Mouse (Mus musculus): Measurements from ENCODE around the gene Plekha6. TPM values are rescaled to one million over a fixed set of nuclear protein-coding genes. Genes with fewer than 3 reads are reported as not detected.

The Plekha6 gene
- polyA plus RNA-seq, 1 experiment from 2014 or later: 15.0 TPM

DNA sequence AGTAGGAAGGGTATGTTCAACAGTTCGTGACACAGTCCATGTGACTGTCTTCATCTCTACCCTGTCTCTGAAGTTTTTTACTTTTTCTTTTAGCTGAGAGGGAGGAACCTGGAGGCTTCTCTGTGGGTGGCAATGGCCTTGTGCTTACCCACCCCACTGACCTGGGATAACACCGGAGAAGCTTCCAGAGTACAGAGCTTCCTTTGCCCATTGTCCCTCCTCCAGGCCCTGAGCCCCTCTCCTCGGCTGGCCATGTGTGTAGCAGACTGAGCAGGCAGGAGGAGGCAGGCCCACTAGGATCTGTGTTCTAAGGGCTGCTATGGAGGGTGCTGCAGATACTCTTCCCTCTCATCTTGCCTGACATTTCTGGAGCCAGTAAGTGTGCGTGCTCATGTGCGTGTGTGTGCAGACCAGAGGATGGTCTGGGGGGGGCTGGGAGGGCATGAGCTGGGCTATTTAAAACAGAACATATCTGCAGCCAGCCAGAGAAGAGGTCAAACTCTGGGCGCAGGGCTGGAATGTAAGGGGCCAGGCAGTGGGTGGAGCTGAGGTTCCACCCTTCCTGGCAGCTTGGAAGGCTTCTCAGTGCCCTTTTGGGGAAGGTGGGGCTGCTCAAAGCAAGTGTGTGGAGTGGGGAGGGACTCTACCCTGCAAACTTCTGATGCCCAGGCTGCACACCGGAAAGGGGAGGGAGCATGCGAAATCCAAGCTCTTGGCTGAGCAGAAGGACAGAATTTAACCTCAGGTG, 72.9 kb downstream of the Plekha6 start:
- Histone ChIP-seq H3K4me2 (ENCODE audit: low read length) (no peak overlapping the region), H3K4me1 (ENCODE audit: control insufficient read depth, insufficient read depth, low read depth, low read length) (peaks cover 10% of the 10 kb centered on the region), H3K9ac (ENCODE audit: low read depth, low read length) (no peak overlapping the region), H3K27me3 (replicated peaks; ENCODE audit: control insufficient read depth, insufficient read depth, low read length) (no peaks in the 10 kb centered on the region), H3K9me3 (ENCODE audit: control insufficient read depth, low read length) (no peaks in the 10 kb centered on the region), H3K27ac (ENCODE audit: low read depth, low read length) (peak overlapping the region; percentile 29; the same call in 1 of the 2 replicates), H3K36me3 (ENCODE audit: control insufficient read depth, insufficient read depth, low read length) (no peaks in the 10 kb centered on the region), H3K4me3 (ENCODE audit: low read length) (no peak overlapping the region)
- 36% methylated on average over 8 of the region's 8 CpGs for WGBS
- ATAC-seq: no peak

DNA sequence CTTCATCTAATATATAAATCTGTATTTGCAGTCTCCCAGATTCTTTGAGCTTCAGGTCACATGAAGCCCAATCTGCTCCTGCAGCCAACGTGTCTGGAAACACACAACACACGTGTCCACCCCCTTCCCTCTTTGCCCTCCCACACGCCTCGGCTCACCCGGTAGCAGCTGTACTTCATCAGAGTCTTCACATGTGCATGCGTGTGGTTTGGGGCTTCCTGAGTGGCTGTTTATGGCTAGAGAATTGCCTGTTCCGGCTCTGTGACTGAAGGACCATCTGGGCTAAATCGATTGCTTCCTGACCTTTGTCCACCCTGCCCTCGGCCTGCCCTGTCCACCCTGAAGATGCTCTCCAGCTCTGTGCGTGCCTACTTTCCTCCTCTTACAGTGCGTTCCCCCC, 73.7 kb downstream of the Plekha6 start:
- Histone ChIP-seq H3K27ac (ENCODE audit: low read depth, low read length) (no peak overlapping the region), H3K4me3 (ENCODE audit: low read length) (no peak overlapping the region), H3K9ac (ENCODE audit: low read depth, low read length) (no peak overlapping the region), H3K4me1 (ENCODE audit: control insufficient read depth, insufficient read depth, low read depth, low read length) (peaks cover 9% of the 10 kb centered on the region), H3K27me3 (replicated peaks; ENCODE audit: control insufficient read depth, insufficient read depth, low read length) (no peaks in the 10 kb centered on the region), H3K9me3 (ENCODE audit: control insufficient read depth, low read length) (no peaks in the 10 kb centered on the region), H3K36me3 (ENCODE audit: control insufficient read depth, insufficient read depth, low read length) (no peaks in the 10 kb centered on the region), H3K4me2 (ENCODE audit: low read length) (no peak overlapping the region)
- no peak for ATAC-seq
- WGBS: 55% methylated on average over 11 of the region's 11 CpGs

DNA sequence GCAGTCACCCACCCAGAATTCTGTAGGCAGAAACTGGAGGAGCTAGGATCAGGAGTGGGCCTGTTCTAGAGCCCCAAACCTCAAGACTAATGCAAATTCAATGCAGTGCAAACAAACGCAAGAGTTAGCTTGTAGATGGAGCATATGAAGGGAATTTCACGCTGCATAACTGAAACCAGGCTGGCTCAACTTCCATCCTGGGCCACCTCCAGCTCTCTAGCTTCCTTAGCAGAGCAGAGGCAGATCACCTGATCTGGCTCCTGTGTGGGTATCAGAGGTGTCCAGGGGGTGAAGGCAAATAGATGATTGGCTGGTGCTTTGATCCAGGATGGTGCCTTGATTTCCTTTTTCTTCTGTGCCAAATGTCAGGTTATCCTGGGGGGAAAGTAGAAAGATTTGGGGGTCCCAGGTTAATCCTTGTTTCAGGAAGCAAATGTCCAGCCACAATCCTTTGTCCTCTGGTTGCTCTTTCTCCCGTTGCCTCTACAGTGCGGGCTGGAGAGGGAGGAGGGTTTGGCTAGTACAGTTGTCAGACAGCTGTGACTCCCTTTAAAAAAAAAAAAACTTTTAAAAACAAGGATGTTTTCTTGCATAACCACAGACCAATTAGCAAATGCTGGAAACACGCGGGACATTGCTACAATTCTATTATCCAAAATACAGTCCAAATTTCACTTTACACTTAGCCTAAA, 75.3 kb downstream of the Plekha6 start:
- peaks cover 6% of the 10 kb centered on the region for H3K4me1 ChIP-seq (ENCODE audit: control insufficient read depth, insufficient read depth, low read depth, low read length)
- H3K9ac ChIP-seq (ENCODE audit: low read depth, low read length): no peak overlapping the region
- ATAC-seq: no peak
- H3K27me3 ChIP-seq (replicated peaks; ENCODE audit: control insufficient read depth, insufficient read depth, low read length): no peaks in the 10 kb centered on the region
- no peak overlapping the region for H3K4me2 ChIP-seq (ENCODE audit: low read length)
- H3K27ac ChIP-seq (ENCODE audit: low read depth, low read length): no peak overlapping the region
- no peak overlapping the region for H3K4me3 ChIP-seq (ENCODE audit: low read length)
- H3K9me3 ChIP-seq (ENCODE audit: control insufficient read depth, low read length): no peaks in the 10 kb centered on the region
- no peaks in the 10 kb centered on the region for H3K36me3 ChIP-seq (ENCODE audit: control insufficient read depth, insufficient read depth, low read length)
- WGBS: 53% methylated on average over 6 of the region's 6 CpGs

DNA sequence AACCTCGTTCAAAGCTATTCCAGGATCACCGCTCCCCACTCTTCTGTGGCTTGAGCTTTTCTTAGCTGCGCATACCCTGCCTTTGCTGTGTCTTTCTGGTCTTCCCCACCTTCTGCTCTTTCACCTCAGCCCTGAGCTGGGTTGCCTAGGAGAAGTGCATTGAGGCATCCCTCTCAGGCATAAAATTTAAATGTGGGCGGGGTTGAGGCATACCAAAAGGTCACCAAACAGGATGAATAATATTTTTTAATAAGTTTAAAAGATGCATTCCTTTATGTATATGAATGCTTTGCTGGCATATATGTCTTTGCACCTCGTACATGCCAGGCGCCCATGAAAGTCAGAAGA, 75.8 kb downstream of the Plekha6 start:
- no peaks in the 10 kb centered on the region for H3K36me3 ChIP-seq (ENCODE audit: control insufficient read depth, insufficient read depth, low read length)
- 45% methylated on average over 6 of the region's 6 CpGs for WGBS
- no peak overlapping the region for H3K4me3 ChIP-seq (ENCODE audit: low read length)
- H3K9ac ChIP-seq (ENCODE audit: low read depth, low read length): no peak overlapping the region
- H3K27ac ChIP-seq (ENCODE audit: low read depth, low read length): no peak overlapping the region
- no peaks in the 10 kb centered on the region for H3K9me3 ChIP-seq (ENCODE audit: control insufficient read depth, low read length)
- peaks cover 10% of the 10 kb centered on the region for H3K4me1 ChIP-seq (ENCODE audit: control insufficient read depth, insufficient read depth, low read depth, low read length)
- no peak overlapping the region for H3K4me2 ChIP-seq (ENCODE audit: low read length)
- ATAC-seq: no peak
- H3K27me3 ChIP-seq (replicated peaks; ENCODE audit: control insufficient read depth, insufficient read depth, low read length): no peaks in the 10 kb centered on the region

DNA sequence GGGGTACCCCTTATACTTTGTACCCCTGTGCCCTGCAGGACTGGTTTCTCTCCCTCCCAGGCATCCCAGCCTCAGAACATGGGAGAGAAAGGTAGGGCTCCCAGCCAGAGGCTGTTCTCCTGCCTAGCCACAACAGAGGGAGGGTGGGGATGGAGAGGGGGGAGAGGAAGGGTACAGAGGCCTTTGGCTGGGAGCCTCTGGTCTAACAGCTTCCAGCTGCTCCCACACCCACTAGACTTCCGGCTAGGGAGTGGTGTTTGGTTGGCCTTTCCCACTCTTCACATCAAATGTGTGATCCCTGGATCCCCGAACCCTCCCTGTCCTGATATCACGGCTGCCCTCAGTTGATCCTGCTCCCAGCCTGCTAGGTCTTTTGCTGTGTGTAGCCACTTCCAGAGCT, 76.9 kb downstream of the Plekha6 start:
- H3K36me3 ChIP-seq (ENCODE audit: control insufficient read depth, insufficient read depth, low read length): no peaks in the 10 kb centered on the region
- H3K4me1 ChIP-seq (ENCODE audit: control insufficient read depth, insufficient read depth, low read depth, low read length): peaks cover 17% of the 10 kb centered on the region
- no peaks in the 10 kb centered on the region for H3K9me3 ChIP-seq (ENCODE audit: control insufficient read depth, low read length)
- WGBS: 73% methylated on average over 3 of the region's 3 CpGs
- no peak overlapping the region for H3K27ac ChIP-seq (ENCODE audit: low read depth, low read length)
- H3K4me2 ChIP-seq (ENCODE audit: low read length): no peak overlapping the region
- H3K27me3 ChIP-seq (replicated peaks; ENCODE audit: control insufficient read depth, insufficient read depth, low read length): no peaks in the 10 kb centered on the region
- no peak overlapping the region for H3K4me3 ChIP-seq (ENCODE audit: low read length)
- no peak for ATAC-seq
- H3K9ac ChIP-seq (ENCODE audit: low read depth, low read length): no peak overlapping the region

DNA sequence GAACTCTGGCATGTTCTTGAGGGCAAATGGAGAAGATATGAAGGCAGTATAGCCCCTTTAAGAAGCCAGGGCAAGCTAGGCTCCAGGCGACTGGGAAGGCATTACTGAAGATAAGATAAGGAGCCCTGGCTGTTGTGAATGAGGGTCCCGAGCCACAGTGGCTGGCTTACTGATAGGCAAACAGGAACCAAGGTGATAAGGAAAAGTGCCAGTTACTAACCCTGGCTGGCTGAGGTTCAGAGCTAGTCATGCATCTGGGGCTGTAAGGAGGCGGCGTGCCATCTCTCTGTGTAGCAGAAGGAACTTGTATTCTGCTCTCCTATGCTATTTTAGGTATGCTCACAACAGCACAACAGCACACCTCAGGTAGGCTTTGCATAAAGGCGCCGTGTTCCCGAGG, 80.7 kb downstream of the Plekha6 start:
- H3K27me3 ChIP-seq (replicated peaks; ENCODE audit: control insufficient read depth, insufficient read depth, low read length): no peaks in the 10 kb centered on the region
- H3K27ac ChIP-seq (ENCODE audit: low read depth, low read length): no peak overlapping the region
- H3K4me2 ChIP-seq (ENCODE audit: low read length): no peak overlapping the region
- peaks cover 16% of the 10 kb centered on the region for H3K4me1 ChIP-seq (ENCODE audit: control insufficient read depth, insufficient read depth, low read depth, low read length)
- no peak overlapping the region for H3K9ac ChIP-seq (ENCODE audit: low read depth, low read length)
- 73% methylated on average over 7 of the region's 7 CpGs for WGBS
- H3K9me3 ChIP-seq (ENCODE audit: control insufficient read depth, low read length): no peaks in the 10 kb centered on the region
- H3K4me3 ChIP-seq (ENCODE audit: low read length): no peak overlapping the region
- no peaks in the 10 kb centered on the region for H3K36me3 ChIP-seq (ENCODE audit: control insufficient read depth, insufficient read depth, low read length)
- no peak for ATAC-seq

DNA sequence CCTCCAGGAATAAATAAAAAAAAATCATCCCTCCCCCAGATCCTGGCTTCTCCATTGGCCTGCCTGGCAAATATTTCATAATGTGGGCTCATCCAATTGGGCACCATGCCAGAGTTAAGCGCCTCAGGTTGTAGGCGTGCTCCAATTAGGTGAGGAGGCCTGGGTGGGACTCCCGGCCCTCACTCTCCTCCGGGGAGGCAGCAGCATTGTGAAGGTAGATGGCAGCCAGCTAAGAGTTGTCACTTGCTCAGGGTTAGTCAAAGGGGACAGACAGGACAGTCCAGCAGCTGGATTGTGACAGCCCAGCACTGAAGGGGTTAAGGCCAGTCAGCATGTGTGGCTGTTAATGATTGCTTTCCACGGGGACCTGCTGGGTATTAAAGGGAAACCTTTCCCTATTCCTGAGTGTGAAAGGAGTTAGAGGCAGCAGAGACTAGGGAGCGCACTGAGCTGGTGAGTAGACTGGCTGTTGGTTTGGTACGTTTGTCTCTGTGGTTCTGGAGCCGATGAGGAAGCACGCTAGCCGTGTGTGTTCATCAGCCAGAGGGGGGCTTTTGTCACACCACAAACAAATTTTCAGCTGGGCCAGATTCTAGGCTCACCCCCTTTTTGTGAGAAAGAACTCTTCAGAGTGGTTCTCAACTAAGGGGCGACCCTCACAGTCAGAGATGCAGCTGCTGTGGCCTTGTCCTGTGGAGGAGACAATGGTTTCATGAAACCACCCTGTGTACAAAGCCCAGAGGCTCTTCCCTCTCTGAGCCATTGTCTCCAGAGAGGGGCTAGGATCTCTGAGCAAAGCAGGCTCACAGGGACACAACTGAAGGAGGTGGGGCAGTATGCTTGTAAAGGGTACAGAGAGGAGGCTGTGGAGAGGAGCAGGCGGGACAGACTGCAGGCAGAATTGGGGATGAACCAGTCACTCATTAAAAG, 81.9 kb downstream of the Plekha6 start:
- Histone ChIP-seq H3K4me3 (ENCODE audit: low read length) (no peak overlapping the region), H3K4me2 (ENCODE audit: low read length) (peak overlapping the region; percentile 7; the same call in 1 of the 2 replicates), H3K27me3 (replicated peaks; ENCODE audit: control insufficient read depth, insufficient read depth, low read length) (no peaks in the 10 kb centered on the region), H3K36me3 (ENCODE audit: control insufficient read depth, insufficient read depth, low read length) (no peaks in the 10 kb centered on the region), H3K9me3 (ENCODE audit: control insufficient read depth, low read length) (no peaks in the 10 kb centered on the region), H3K4me1 (ENCODE audit: control insufficient read depth, insufficient read depth, low read depth, low read length) (peaks cover 19% of the 10 kb centered on the region), H3K9ac (ENCODE audit: low read depth, low read length) (peak overlapping the region; percentile 22), H3K27ac (ENCODE audit: low read depth, low read length) (peak overlapping the region; percentile 4)
- peak; percentile 51; the same call in 1 of the 2 replicates for ATAC-seq
- 20% methylated on average over 12 of the region's 12 CpGs for WGBS

DNA sequence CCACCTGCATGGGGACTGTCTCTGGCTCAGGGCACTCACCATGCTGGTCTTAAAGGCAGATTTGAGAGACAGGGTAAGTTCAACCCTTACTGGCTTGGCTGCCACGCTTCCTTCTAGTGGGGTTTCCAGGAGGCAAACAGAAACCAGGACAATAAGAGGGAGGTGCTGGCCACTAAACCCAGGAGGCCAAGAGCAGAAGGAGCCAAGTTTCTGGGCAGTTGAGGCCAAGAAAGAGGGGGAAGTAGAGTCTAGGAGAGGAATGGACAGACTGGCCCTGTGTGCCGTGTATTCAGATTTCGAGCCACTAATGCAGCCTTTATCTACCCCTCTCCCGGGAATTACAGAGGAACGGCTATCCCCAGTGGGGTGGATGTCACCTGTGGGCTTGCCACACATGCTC, 83.2 kb downstream of the Plekha6 start:
- H3K4me3 ChIP-seq (ENCODE audit: low read length): no peak overlapping the region
- no peak overlapping the region for H3K4me2 ChIP-seq (ENCODE audit: low read length)
- no peak overlapping the region for H3K9ac ChIP-seq (ENCODE audit: low read depth, low read length)
- peaks cover 31% of the 10 kb centered on the region for H3K4me1 ChIP-seq (ENCODE audit: control insufficient read depth, insufficient read depth, low read depth, low read length)
- no peaks in the 10 kb centered on the region for H3K9me3 ChIP-seq (ENCODE audit: control insufficient read depth, low read length)
- H3K27me3 ChIP-seq (replicated peaks; ENCODE audit: control insufficient read depth, insufficient read depth, low read length): no peaks in the 10 kb centered on the region
- no peak for ATAC-seq
- H3K27ac ChIP-seq (ENCODE audit: low read depth, low read length): no peak overlapping the region
- WGBS: 66% methylated on average over 5 of the region's 5 CpGs
- no peaks in the 10 kb centered on the region for H3K36me3 ChIP-seq (ENCODE audit: control insufficient read depth, insufficient read depth, low read length)

DNA sequence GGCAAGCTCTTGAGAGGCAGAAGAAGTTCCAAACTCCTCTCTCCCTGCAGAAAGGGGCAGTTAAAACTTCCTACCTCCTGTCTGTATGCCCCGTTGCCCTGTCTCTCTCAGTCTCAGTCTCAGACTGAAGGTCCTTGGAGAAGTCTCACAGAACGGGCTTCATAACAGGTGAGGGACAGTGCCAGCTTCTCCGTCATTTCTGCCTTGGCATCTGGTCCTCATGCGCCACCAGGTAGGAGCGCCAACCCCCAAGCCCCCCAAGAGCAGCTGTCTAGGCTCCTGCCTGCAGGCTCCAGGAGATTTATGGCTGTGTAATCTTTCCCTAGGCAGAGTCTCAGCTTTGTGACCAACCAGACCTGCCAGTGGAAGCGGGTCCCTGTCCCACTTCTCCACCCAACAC, 86.8 kb downstream of the Plekha6 start:
- Histone ChIP-seq H3K9me3 (ENCODE audit: control insufficient read depth, low read length) (no peaks in the 10 kb centered on the region), H3K9ac (ENCODE audit: low read depth, low read length) (no peak overlapping the region), H3K27me3 (replicated peaks; ENCODE audit: control insufficient read depth, insufficient read depth, low read length) (no peaks in the 10 kb centered on the region), H3K4me2 (ENCODE audit: low read length) (no peak overlapping the region), H3K36me3 (ENCODE audit: control insufficient read depth, insufficient read depth, low read length) (no peaks in the 10 kb centered on the region), H3K4me3 (ENCODE audit: low read length) (no peak overlapping the region), H3K4me1 (ENCODE audit: control insufficient read depth, insufficient read depth, low read depth, low read length) (peaks cover 51% of the 10 kb centered on the region), H3K27ac (ENCODE audit: low read depth, low read length) (no peak overlapping the region)
- 84% methylated on average over 6 of the region's 6 CpGs for WGBS
- no peak for ATAC-seq

Data from hindbrain, embryonic 16.5 days (tissue).